Mouse (Mus musculus): Measurements from ENCODE around the gene Nol4l. TPM values are rescaled to one million over a fixed set of nuclear protein-coding genes. Genes with fewer than 3 reads are reported as not detected.

Gene Nol4l
- polyA plus RNA-seq, 1 experiment from 2014 or later, result 11.5 TPM

- H3K9me3 ChIP-seq (replicated peaks; ENCODE audit: control insufficient read depth, low read length), result no peaks in the 10 kb centered on the region
- H3K9ac ChIP-seq (ENCODE audit: low read length), result no peak overlapping the region
- no peak overlapping the region for H3K4me2 ChIP-seq (ENCODE audit: low read depth, low read length)
- H3K27ac ChIP-seq (ENCODE audit: low read length), result no peak overlapping the region
- no peak overlapping the region for H3K4me3 ChIP-seq (replicated peaks; ENCODE audit: low read length)
- ATAC-seq (ENCODE audit: insufficient read depth, low FRiP score), result no peak
- no peaks in the 10 kb centered on the region for H3K27me3 ChIP-seq (ENCODE audit: control insufficient read depth, insufficient read depth, low read length)
- H3K4me1 ChIP-seq (ENCODE audit: control insufficient read depth, insufficient read depth, low read length), result peaks cover 5% of the 10 kb centered on the region; the same call in 1 of the 2 replicates
- no peaks in the 10 kb centered on the region for H3K36me3 ChIP-seq (ENCODE audit: control insufficient read depth, insufficient read depth, low read length)
- 65% methylated on average over 4 of the region's 4 CpGs for WGBS
Observed at GRCm38 (mm10) chr2:153484071-153484470, 45.7 kb downstream of the Nol4l start.

- Histone ChIP-seq H3K9ac (ENCODE audit: low read length) (peak overlapping the region; percentile 31; the same call in 1 of the 2 replicates), H3K27me3 (ENCODE audit: control insufficient read depth, insufficient read depth, low read length) (no peaks in the 10 kb centered on the region), H3K4me2 (ENCODE audit: low read depth, low read length) (0 out of 2 replicates have a peak overlapping the region, but pooled peaks have one; percentile 2), H3K9me3 (replicated peaks; ENCODE audit: control insufficient read depth, low read length) (no peaks in the 10 kb centered on the region), H3K4me3 (replicated peaks; ENCODE audit: low read length) (no peak overlapping the region), H3K4me1 (ENCODE audit: control insufficient read depth, insufficient read depth, low read length) (peaks cover 5% of the 10 kb centered on the region; the same call in 1 of the 2 replicates), H3K27ac (ENCODE audit: low read length) (no peak overlapping the region), H3K36me3 (ENCODE audit: control insufficient read depth, insufficient read depth, low read length) (no peaks in the 10 kb centered on the region)
- ATAC-seq (ENCODE audit: insufficient read depth, low FRiP score), result peak; percentile 28; the same call in 1 of the 2 replicates
- 17% methylated on average over 20 of the region's 20 CpGs for WGBS
Observed at GRCm38 (mm10) chr2:153483118-153483983, 46.4 kb downstream of the Nol4l start.

- H3K9me3 ChIP-seq (replicated peaks; ENCODE audit: control insufficient read depth, low read length), result no peaks in the 10 kb centered on the region
- H3K4me1 ChIP-seq (ENCODE audit: control insufficient read depth, insufficient read depth, low read length), result peaks cover 5% of the 10 kb centered on the region; the same call in 1 of the 2 replicates
- H3K36me3 ChIP-seq (ENCODE audit: control insufficient read depth, insufficient read depth, low read length), result no peaks in the 10 kb centered on the region
- ATAC-seq (ENCODE audit: insufficient read depth, low FRiP score), result no peak
- no peak overlapping the region for H3K4me2 ChIP-seq (ENCODE audit: low read depth, low read length)
- no peaks in the 10 kb centered on the region for H3K27me3 ChIP-seq (ENCODE audit: control insufficient read depth, insufficient read depth, low read length)
- no peak overlapping the region for H3K27ac ChIP-seq (ENCODE audit: low read length)
- H3K9ac ChIP-seq (ENCODE audit: low read length), result no peak overlapping the region
- 83% methylated on average over 2 of the region's 2 CpGs for WGBS
- H3K4me3 ChIP-seq (replicated peaks; ENCODE audit: low read length), result no peak overlapping the region
Observed at GRCm38 (mm10) chr2:153481861-153482120, 48.0 kb downstream of the Nol4l start.

GRCm38 (mm10) chr2:153481108-153481860, 48.5 kb downstream of the Nol4l start:
- no peak for ATAC-seq (ENCODE audit: insufficient read depth, low FRiP score)
- H3K9ac ChIP-seq (ENCODE audit: low read length), result no peak overlapping the region
- H3K4me1 ChIP-seq (ENCODE audit: control insufficient read depth, insufficient read depth, low read length), result peaks cover 5% of the 10 kb centered on the region; the same call in 1 of the 2 replicates
- H3K36me3 ChIP-seq (ENCODE audit: control insufficient read depth, insufficient read depth, low read length), result no peaks in the 10 kb centered on the region
- no peak overlapping the region for H3K4me2 ChIP-seq (ENCODE audit: low read depth, low read length)
- no peak overlapping the region for H3K4me3 ChIP-seq (replicated peaks; ENCODE audit: low read length)
- no peaks in the 10 kb centered on the region for H3K27me3 ChIP-seq (ENCODE audit: control insufficient read depth, insufficient read depth, low read length)
- WGBS, result 68% methylated on average over 7 of the region's 7 CpGs
- H3K27ac ChIP-seq (ENCODE audit: low read length), result no peak overlapping the region
- no peaks in the 10 kb centered on the region for H3K9me3 ChIP-seq (replicated peaks; ENCODE audit: control insufficient read depth, low read length)

GRCm38 (mm10) chr2:153479486-153479885, 50.3 kb downstream of the Nol4l start:
- no peak for ATAC-seq (ENCODE audit: insufficient read depth, low FRiP score)
- H3K4me2 ChIP-seq (ENCODE audit: low read depth, low read length), result no peak overlapping the region
- no peaks in the 10 kb centered on the region for H3K27me3 ChIP-seq (ENCODE audit: control insufficient read depth, insufficient read depth, low read length)
- H3K36me3 ChIP-seq (ENCODE audit: control insufficient read depth, insufficient read depth, low read length), result no peaks in the 10 kb centered on the region
- H3K27ac ChIP-seq (ENCODE audit: low read length), result no peak overlapping the region
- 77% methylated on average over 1 of the region's 1 CpGs for WGBS
- H3K4me1 ChIP-seq (ENCODE audit: control insufficient read depth, insufficient read depth, low read length), result peaks cover 22% of the 10 kb centered on the region
- H3K9ac ChIP-seq (ENCODE audit: low read length), result no peak overlapping the region
- H3K4me3 ChIP-seq (replicated peaks; ENCODE audit: low read length), result no peak overlapping the region
- no peaks in the 10 kb centered on the region for H3K9me3 ChIP-seq (replicated peaks; ENCODE audit: control insufficient read depth, low read length)

GRCm38 (mm10) chr2:153478583-153478982, 51.2 kb downstream of the Nol4l start:
- WGBS, result 14% methylated on average over 4 of the region's 4 CpGs
- no peak overlapping the region for H3K27ac ChIP-seq (ENCODE audit: low read length)
- H3K27me3 ChIP-seq (ENCODE audit: control insufficient read depth, insufficient read depth, low read length), result no peaks in the 10 kb centered on the region
- 0 out of 2 replicates have a peak overlapping the region, but pooled peaks have one; percentile 37 for H3K9ac ChIP-seq (ENCODE audit: low read length)
- peak; percentile 75; the same call in 1 of the 2 replicates for ATAC-seq (ENCODE audit: insufficient read depth, low FRiP score)
- H3K4me2 ChIP-seq (ENCODE audit: low read depth, low read length), result no peak overlapping the region
- no peaks in the 10 kb centered on the region for H3K9me3 ChIP-seq (replicated peaks; ENCODE audit: control insufficient read depth, low read length)
- no peaks in the 10 kb centered on the region for H3K36me3 ChIP-seq (ENCODE audit: control insufficient read depth, insufficient read depth, low read length)
- H3K4me3 ChIP-seq (replicated peaks; ENCODE audit: low read length), result no peak overlapping the region
- peaks cover 20% of the 10 kb centered on the region for H3K4me1 ChIP-seq (ENCODE audit: control insufficient read depth, insufficient read depth, low read length)

- H3K4me1 ChIP-seq (ENCODE audit: control insufficient read depth, insufficient read depth, low read length), result peaks cover 18% of the 10 kb centered on the region
- 0 out of 2 replicates have a peak overlapping the region, but pooled peaks have one; percentile 22 for H3K9ac ChIP-seq (ENCODE audit: low read length)
- peak; percentile 42; the same call in 1 of the 2 replicates for ATAC-seq (ENCODE audit: insufficient read depth, low FRiP score)
Observed at GRCm38 (mm10) chr2:153475114-153476112, 54.4 kb downstream of the Nol4l start.

GRCm38 (mm10) chr2:153470983-153471382, 58.8 kb downstream of the Nol4l start:
- no peaks in the 10 kb centered on the region for H3K9me3 ChIP-seq (replicated peaks; ENCODE audit: control insufficient read depth, low read length)
- peaks cover 32% of the 10 kb centered on the region for H3K4me1 ChIP-seq (ENCODE audit: control insufficient read depth, insufficient read depth, low read length)
- no peak overlapping the region for H3K27ac ChIP-seq (ENCODE audit: low read length)
- no peak overlapping the region for H3K4me3 ChIP-seq (replicated peaks; ENCODE audit: low read length)
- H3K9ac ChIP-seq (ENCODE audit: low read length), result no peak overlapping the region
- ATAC-seq (ENCODE audit: insufficient read depth, low FRiP score), result no peak
- H3K4me2 ChIP-seq (ENCODE audit: low read depth, low read length), result no peak overlapping the region
- WGBS, result 43% methylated on average over 3 of the region's 3 CpGs
- H3K27me3 ChIP-seq (ENCODE audit: control insufficient read depth, insufficient read depth, low read length), result no peaks in the 10 kb centered on the region
- H3K36me3 ChIP-seq (ENCODE audit: control insufficient read depth, insufficient read depth, low read length), result no peaks in the 10 kb centered on the region

More at GRCm38 (mm10) chr2:153475114-153476112, 54.4 kb downstream of the Nol4l start:
- H3K27ac ChIP-seq (ENCODE audit: low read length), result peak overlapping the region; percentile 50
- H3K4me2 ChIP-seq (ENCODE audit: low read depth, low read length), result no peak overlapping the region
- WGBS, result 28% methylated on average over 4 of the region's 4 CpGs
- no peaks in the 10 kb centered on the region for H3K36me3 ChIP-seq (ENCODE audit: control insufficient read depth, insufficient read depth, low read length)
- no peaks in the 10 kb centered on the region for H3K9me3 ChIP-seq (replicated peaks; ENCODE audit: control insufficient read depth, low read length)
- H3K4me3 ChIP-seq (replicated peaks; ENCODE audit: low read length), result no peak overlapping the region
- H3K27me3 ChIP-seq (ENCODE audit: control insufficient read depth, insufficient read depth, low read length), result no peaks in the 10 kb centered on the region

Data from stomach, embryonic 16.5 days (tissue).